Mouse (Mus musculus) MN1 (cell line): ENCODE results near the gene Kirrel.
A peak's percentile ranks its signal among the peaks of the same experiment; 100 is the strongest.

Experiments
- DNase-seq: peaks from one replicate; pipeline ENCODE4 v3.0.0-alpha.2; 2016; ENCODE audit warnings: low spot score

Kirrel gene

GRCm38 (mm10) chr3:87079301-87079700 lies 95.2 kb downstream of the Kirrel start:
- DNase-seq = no peak

GRCm38 (mm10) chr3:87077681-87078080 lies 96.9 kb downstream of the Kirrel start:
- DNase-seq = no peak

GRCm38 (mm10) chr3:87076899-87077298 lies 97.6 kb downstream of the Kirrel start:
- DNase-seq = no peak

GRCm38 (mm10) chr3:87076161-87076560 lies 98.4 kb downstream of the Kirrel start:
- DNase-seq = no peak

- no peak for DNase-seq
Observed at GRCm38 (mm10) chr3:87072612-87073515, 101.7 kb downstream of the Kirrel start.

- DNase-seq = no peak
Observed at GRCm38 (mm10) chr3:87072191-87072590, 102.4 kb downstream of the Kirrel start.

GRCm38 (mm10) chr3:87067396-87067975 lies 107.1 kb downstream of the Kirrel start:
- no peak for DNase-seq

- no peak for DNase-seq
Observed at GRCm38 (mm10) chr3:87053939-87054338, 120.6 kb downstream of the Kirrel start.

GRCm38 (mm10) chr3:87047801-87048200 lies 126.7 kb downstream of the Kirrel start:
- DNase-seq = no peak

- no peak for DNase-seq
Observed at GRCm38 (mm10) chr3:87041733-87042132, 132.8 kb downstream of the Kirrel start.

- no peak for DNase-seq
Observed at GRCm38 (mm10) chr3:87038500-87038899, 136.0 kb downstream of the Kirrel start.

- no peak for DNase-seq
Observed at GRCm38 (mm10) chr3:87034061-87034460, 140.5 kb downstream of the Kirrel start.

GRCm38 (mm10) chr3:87033357-87033756 lies 141.2 kb downstream of the Kirrel start:
- DNase-seq = peak; percentile 58

- peak; percentile 78 for DNase-seq
Observed at GRCm38 (mm10) chr3:87030855-87031254, 143.7 kb downstream of the Kirrel start.
